Mouse (Mus musculus) ovary, postnatal 14 days (tissue): ENCODE data around the gene Gm9745.
"Not testable (repeated sequence)": the region's sequence is repeated elsewhere in the genome, so short reads cannot be mapped to it uniquely, and the experiment has no call there.

Experiments used
- DNase-seq: peaks from one replicate; pipeline ENCODE4 v3.0.0; 2022; ENCODE audit warnings: low spot score

Gm9745 gene

GRCm38 (mm10) chr13:8948131-8948530 lies at the start of gene Gm9745:
Gene Gm9745, minus strand, starts transcription at chr13:8948231.
- DNase-seq: not testable (repeated sequence)

GRCm38 (mm10) chr13:8997221-8997620 lies 49.2 kb upstream of the Gm9745 start:
- DNase-seq: not testable (repeated sequence)

GRCm38 (mm10) chr13:8995990-8996786 lies 48.2 kb upstream of the Gm9745 start, which contains the start of gene Gtpbp4:
Gene Gtpbp4, minus strand, starts transcription at chr13:8996083.
- peak; percentile 91 for DNase-seq

- DNase-seq: no peak
These were observed 47.3 kb upstream of the Gm9745 start for GRCm38 (mm10) chr13:8995159-8995989.

GRCm38 (mm10) chr13:8992231-8992630 lies 44.2 kb upstream of the Gm9745 start:
- no peak for DNase-seq

GRCm38 (mm10) chr13:8972972-8973371 lies 24.9 kb upstream of the Gm9745 start:
- DNase-seq: no peak

- DNase-seq: no peak
These were observed 24.3 kb upstream of the Gm9745 start for GRCm38 (mm10) chr13:8972369-8972768.

- no peak for DNase-seq
These were observed 19.7 kb upstream of the Gm9745 start for GRCm38 (mm10) chr13:8967742-8968141.

- DNase-seq: no peak
These were observed 17.2 kb upstream of the Gm9745 start for GRCm38 (mm10) chr13:8965224-8965623.

GRCm38 (mm10) chr13:8962266-8962665 lies 14.2 kb upstream of the Gm9745 start:
- DNase-seq: not testable (repeated sequence)

GRCm38 (mm10) chr13:8961128-8961888 lies 13.3 kb upstream of the Gm9745 start:
- DNase-seq: not testable (repeated sequence)

- not testable (repeated sequence) for DNase-seq
These were observed 11.5 kb upstream of the Gm9745 start for GRCm38 (mm10) chr13:8959554-8959953.

GRCm38 (mm10) chr13:8959058-8959457 lies 11.0 kb upstream of the Gm9745 start:
- DNase-seq: not testable (repeated sequence)

GRCm38 (mm10) chr13:8956873-8957272 lies 8.8 kb upstream of the Gm9745 start:
- not testable (repeated sequence) for DNase-seq

GRCm38 (mm10) chr13:8955127-8955526 lies 7.1 kb upstream of the Gm9745 start:
- DNase-seq: not testable (repeated sequence)

GRCm38 (mm10) chr13:8952563-8952962 lies 4.5 kb upstream of the Gm9745 start, which contains the start of gene Idi2:
Gene Idi2, plus strand, starts transcription at chr13:8952863.
- DNase-seq: not testable (repeated sequence)

- DNase-seq: not testable (repeated sequence)
These were observed 4.2 kb downstream of the Gm9745 start for GRCm38 (mm10) chr13:8943828-8944227.

- DNase-seq: not testable (repeated sequence)
These were observed 6.3 kb downstream of the Gm9745 start for GRCm38 (mm10) chr13:8941701-8942100.

- not testable (repeated sequence) for DNase-seq
These were observed 6.9 kb downstream of the Gm9745 start for GRCm38 (mm10) chr13:8941110-8941509.

GRCm38 (mm10) chr13:8937611-8938140 lies 10.4 kb downstream of the Gm9745 start:
- not testable (repeated sequence) for DNase-seq

- no peak for DNase-seq
These were observed 14.5 kb downstream of the Gm9745 start for GRCm38 (mm10) chr13:8933499-8933898.

- DNase-seq: not testable (repeated sequence)
These were observed 34.1 kb downstream of the Gm9745 start for GRCm38 (mm10) chr13:8913890-8914289.
